Mouse (Mus musculus) CD8-positive naive resting alpha-beta T cell, adult 2 months (primary cell): ENCODE measurements around the gene Eid2.
"Not testable (repeated sequence)": the region's sequence is repeated elsewhere in the genome, so short reads cannot be mapped to it uniquely, and the experiment has no call there.

Experiments
- DNase-seq, 2 experiments: peaks; one replicate each; pipeline ENCODE4 v3.0.0; 2022; ENCODE audit warnings: low read depth in 2 of 2, low spot score in 2 of 2

Eid2 gene

DNA sequence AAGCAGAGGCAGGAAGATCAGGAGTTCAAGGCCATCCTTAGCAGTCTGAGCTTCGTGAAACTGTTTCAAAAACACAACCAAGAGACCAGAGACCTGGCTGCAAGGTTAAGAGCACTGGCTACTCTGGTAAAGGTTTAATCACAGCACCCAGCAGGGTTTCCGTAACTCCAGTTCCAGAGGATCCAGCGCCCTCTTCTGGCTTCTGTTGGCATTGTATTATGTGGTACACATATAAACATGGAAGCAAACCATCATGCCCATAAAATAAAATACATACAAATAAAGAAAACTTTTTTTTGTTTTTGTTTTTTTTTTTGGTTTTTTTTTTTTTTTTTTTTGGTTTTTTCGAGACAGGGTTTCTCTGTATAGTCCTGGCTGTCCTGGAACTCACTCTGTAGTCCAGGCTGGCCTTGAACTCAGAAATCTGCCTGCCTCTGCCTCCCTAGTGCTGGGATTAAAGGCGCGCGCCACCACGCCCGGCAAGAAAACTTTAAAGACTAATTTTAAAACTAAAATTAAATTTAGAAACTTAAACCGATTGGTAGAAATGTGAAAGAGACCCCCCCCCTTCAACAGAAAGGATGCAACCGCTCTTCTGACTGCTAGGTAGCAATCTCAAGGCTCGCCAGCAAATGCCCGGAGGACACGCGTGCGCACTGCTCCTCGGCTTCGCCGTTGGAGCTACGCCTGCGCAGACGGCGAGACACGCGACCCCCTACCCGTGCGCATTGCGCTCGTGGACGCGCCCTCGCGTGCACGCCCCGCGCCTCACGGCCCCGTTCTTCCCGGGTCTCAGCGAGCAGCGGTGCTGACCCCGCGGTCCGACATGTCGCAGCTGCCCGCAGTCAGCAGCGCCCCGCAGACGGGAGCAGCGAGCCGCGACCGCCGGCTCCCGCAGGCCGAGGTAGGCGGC is at the start of gene Eid2:
Gene Eid2, plus strand, starts transcription at position 753 of the 913 bp plus-strand sequence.
- peak; percentile 26 to 50 for DNase-seq

DNA sequence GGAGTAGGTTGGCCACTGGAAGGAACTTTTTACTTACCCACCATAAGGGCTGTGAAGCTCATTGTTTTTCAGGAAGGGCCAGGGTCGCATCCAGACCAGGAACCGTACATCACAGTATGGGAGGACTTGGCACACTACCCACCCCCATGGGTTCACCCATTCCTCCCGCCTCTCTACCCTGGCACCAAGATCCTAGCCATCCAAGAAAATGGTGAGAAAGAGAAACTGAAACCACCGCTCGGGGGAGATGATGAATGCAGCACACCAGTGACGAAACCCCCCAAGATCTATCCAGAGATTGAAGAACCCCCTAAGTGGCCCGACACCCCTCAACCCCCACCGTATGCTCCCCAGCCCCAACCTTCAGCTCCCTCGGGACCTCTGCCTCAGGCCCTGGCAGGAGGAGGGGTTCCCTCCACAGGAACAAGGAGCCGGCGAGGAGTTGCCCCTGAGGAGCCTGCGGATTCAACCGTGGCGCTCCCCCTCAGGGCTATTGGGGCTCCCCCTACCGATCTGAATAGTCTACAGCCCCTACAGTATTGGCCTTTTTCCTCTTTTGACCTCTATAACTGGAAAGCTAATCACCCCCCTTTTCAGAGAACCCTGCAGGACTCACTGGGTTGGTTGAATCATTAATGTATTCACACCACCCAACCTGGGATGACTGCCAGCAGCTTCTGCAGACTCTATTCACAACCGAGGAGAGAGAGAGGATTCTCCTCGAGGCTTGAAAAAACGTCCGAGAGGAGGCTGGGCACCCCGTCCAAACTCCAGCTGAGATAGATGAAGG is 48.5 kb upstream of the Eid2 start:
- DNase-seq: not testable (repeated sequence)

GRCm38 (mm10) chr7:28226836-28227235 is 40.8 kb upstream of the Eid2 start:
- not testable (repeated sequence) for DNase-seq

DNA sequence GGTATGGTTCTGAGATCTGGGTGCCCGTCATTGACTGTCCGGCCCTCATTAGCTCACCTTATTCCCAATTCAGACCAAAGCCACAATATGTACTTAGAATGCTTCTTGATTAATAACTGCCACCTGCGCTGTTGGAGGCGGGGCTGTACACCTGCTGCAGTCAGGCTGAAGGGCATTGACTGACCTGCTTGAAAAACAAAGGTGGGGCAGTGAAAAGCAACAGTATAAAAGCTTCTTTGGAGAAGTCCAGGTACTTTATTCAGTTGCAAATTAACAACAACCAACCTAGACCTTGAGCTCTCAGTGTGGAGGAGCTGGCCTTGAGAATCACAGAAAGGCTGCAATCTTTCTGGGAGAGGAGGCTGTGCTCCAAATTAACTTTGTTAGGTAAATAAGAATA is 40.3 kb upstream of the Eid2 start:
- not testable (repeated sequence) for DNase-seq

GRCm38 (mm10) chr7:28243943-28244342 is 23.7 kb upstream of the Eid2 start:
- DNase-seq: not testable (repeated sequence)

DNA sequence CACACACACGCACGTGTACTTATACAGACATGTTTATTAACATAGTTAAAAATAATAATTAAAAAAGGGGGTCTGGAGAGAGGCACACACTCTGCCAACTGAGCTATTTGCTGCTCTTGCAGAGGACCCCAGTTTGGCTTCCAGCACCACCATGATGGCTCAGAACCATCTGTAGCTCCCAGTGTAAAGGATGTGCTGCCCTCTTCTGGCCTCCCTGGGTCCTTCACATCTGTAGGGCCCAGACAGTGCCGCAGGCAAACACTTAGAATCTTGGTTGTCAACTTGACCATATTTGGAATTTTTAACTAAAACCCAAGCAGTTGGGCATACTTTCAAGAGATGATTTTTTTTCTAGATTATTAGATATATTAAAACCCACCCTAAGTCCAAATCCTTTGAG is 18.7 kb upstream of the Eid2 start:
- DNase-seq: no peak

GRCm38 (mm10) chr7:28251976-28252375 is 15.7 kb upstream of the Eid2 start:
- DNase-seq: no peak

GRCm38 (mm10) chr7:28254591-28254990 is 13.1 kb upstream of the Eid2 start:
- no peak for DNase-seq

DNA sequence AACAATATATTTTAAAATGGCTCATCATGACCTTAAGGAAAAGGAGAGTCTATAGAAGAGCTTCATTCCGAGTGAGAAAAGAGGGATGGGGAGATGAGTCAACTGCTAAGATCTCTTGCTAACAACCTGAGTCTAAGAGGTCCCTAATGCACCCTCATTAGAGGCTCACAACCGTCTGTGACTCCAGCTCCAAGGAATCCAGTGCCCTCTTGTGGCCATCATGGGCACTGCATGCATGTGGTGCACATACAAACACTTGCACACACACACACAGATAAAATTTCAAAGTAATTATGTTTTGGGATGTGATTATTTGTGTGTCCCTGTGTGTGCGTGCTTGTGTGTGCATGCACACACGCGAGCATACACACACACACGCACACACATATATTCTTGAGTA is 12.2 kb upstream of the Eid2 start:
- no peak for DNase-seq

DNA sequence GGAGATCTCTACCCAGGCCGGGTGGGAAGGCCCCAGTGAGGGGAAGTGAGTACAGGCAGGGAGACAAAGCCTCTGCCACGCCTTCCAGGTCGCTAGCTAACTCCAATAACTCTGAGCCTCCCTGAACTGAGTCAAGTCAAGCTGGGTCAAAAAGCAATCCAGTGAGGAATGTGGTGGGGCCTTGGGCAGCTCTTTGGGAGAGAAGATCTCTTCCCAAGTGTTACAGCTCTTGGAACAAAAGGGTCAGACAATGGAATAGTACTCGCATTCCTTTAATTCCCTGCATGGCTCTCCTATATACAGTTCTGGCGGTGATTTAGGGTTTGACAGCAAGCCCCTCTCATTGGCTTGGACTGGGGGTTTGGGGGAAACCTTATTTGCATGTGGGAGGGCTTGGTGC is 4.8 kb upstream of the Eid2 start:
- DNase-seq: no peak

DNA sequence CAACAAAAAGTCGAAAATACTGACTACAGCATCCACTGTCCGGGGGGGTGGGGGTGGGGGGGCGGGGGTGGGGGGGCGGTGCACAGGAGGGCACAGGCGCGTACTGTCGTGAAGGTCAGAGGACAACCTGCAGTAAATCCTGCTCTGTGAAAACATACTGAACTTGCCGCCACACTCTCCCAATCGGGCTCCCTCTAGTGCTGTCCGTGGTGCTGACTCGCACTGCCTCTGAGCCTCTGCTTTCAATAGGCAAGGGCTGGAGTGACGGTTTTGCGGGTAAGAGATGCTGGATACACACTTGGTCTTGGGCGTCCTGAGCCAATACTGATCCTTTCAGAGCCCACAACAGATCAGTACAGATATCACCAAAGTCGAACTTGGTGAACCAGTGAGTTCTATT is 3.9 kb upstream of the Eid2 start:
- peak in 1 of 2 experiments; percentile 41 for DNase-seq

GRCm38 (mm10) chr7:28265391-28265790 is 2.3 kb upstream of the Eid2 start:
- DNase-seq: no peak

- DNase-seq: peak; percentile 23 to 38
Observed at GRCm38 (mm10) chr7:28268042-28268531, 406 bp downstream of the Eid2 start.

DNA sequence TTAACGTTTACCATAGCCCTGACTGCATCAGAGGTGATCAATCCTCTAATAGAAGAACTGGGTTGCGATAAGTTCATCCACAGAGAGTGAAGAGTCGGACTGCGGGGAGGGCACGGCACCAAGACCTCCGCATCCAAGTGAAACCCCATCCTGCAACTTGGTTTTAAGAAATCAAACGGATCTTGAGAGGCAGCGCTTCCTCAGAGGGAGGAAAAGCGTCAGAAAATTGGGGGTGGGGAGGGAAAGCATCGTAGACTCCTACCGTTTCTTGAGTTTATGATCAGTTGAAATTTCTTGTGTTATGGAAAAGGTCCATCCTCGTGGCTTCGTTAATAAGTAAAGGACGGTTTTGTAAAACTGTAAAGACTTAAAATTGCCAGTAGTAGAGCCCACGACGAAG is 895 bp downstream of the Eid2 start:
- no peak for DNase-seq

DNA sequence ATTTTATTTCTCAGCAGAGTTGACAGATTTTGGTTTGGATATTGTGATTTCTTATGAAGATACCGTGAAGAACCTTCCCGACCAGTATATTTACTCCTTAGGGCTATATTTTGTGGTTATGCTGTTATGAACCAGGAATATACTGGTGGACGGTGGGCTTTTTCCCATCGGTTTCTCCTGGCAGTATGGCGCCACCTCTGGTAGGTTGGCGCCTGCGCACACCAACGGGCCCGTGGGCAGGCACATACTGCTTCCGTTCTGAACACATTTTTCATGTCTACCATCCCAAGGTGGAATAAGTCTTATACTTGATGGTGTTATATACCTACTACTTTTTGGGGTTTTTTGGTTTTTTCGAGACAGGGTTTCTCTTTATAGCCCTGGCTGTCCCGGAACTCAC is 1.7 kb downstream of the Eid2 start:
- no peak for DNase-seq

DNA sequence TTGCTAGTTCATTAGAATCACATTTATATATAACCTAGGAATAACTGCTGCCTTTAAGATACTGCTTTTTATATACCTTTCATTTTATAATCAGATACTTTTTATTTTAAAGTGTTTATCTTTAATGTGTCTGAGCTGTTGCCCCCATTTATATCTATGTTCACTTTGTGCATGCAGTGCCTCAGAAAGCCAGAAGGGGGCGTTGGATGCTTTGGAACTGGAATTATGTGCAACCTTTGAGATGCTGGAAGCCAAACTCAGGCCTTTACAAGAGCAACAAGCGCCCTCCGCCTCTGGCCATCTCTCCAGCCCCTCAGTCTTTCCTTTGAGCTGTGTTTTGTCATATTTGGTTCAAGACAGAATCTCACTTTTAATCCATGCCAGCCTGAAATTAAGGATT is 4.1 kb downstream of the Eid2 start:
- DNase-seq: no peak

DNA sequence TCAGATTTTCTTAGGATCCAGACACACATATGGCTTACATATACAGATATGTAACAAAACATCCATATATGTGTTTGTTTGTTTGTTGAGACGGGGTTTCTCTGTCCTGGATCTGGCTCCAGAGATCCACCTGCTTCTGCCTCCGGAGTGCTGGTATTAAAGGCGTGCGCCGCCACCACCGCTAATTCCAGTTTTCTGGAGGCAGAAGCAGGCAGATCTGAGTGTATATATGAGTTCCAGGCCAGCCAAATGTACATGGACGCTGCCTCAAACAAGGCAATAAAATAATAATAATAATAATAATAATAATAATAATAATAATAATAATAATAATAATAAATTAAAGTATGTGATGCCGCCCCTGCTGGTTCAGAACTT is 9.5 kb downstream of the Eid2 start:
- no peak for DNase-seq

GRCm38 (mm10) chr7:28277615-28278278 is 10.1 kb downstream of the Eid2 start, which contains the start of gene Eid2b:
TSS of gene Eid2b (plus strand) at chr7:28277739.
- DNase-seq: peak; percentile 94 to 96

- no peak for DNase-seq
Observed at GRCm38 (mm10) chr7:28278279-28278652, 10.6 kb downstream of the Eid2 start.

- DNase-seq: no peak
Observed at GRCm38 (mm10) chr7:28280630-28281029, 12.9 kb downstream of the Eid2 start.

DNA sequence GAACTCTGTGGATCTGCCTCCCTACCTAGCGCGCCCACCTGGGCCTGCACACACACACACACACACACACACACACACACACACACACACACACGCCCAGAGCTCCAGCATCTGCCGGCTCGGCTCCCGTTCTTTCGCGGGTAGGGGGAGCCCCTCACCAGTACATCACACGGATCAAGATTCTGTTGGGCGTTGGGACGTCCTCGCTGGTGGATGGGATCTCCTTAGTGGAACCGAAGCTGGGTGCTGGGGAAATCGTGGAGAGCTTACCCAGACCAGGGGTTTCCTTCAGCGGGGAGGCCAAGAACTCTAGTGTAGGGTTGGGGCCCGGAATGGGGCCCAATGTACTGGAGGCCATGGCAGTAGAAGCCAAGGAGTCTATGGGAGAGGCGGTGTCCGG is 22.5 kb downstream of the Eid2 start:
- DNase-seq: no peak
